Mouse (Mus musculus): Measurements from ENCODE around the gene Htr2c. TPM values are rescaled to one million over a fixed set of nuclear protein-coding genes. Genes with fewer than 3 reads are reported as not detected.

Htr2c gene
- not detected for total RNA-seq (2023)

GRCm38 (mm10) chrX:146962258-146962913, at the start of gene Htr2c:
Gene Htr2c (plus strand): TSS chrX:146962513.

